In genomic region chr15:96055796-96056473, GRCm38 (mm10) we compare ENCODE assay signal across 29 mouse cellular contexts.
DNase-seq lines count a peak whose midpoint lies in the region; ATAC-seq and TF ChIP-seq lines count a peak whose summit lies in the region.
"Had no signal": no experiment of that assay in that cellular context is flagged by ENCODE, and none has a peak within 500 bp of the region (broad histone marks: within the 10 kb centered on the region; RNA-seq: fewer than 3 reads in every experiment).

No protein-coding gene starts in this region.

- H3K36me3 ChIP-seq in hindbrain, embryonic 12.5 days = no peaks in the 10 kb centered on the region
- H3K36me3 ChIP-seq in hindbrain, embryonic 11.5 days (ENCODE audit: control insufficient read depth, insufficient read depth, low read length) = no peaks in the 10 kb centered on the region
- H3K36me3 ChIP-seq in kidney, postnatal 0 days (ENCODE audit: insufficient read depth, low read length) = no peaks in the 10 kb centered on the region
- H3K36me3 ChIP-seq in hindbrain, embryonic 15.5 days = no peaks in the 10 kb centered on the region
- H3K36me3 ChIP-seq: embryonic facial prominence, embryonic 10.5 days; embryonic facial prominence, embryonic 15.5 days; forebrain, embryonic 12.5 days; stomach, embryonic 15.5 days had no signal

- no peak for ATAC-seq in hindbrain, embryonic 12.5 days (ENCODE audit: low FRiP score)
- ATAC-seq in hindbrain, embryonic 11.5 days (ENCODE audit: low FRiP score) = no peak
- no peak for ATAC-seq in kidney, postnatal 0 days (replicated peaks; ENCODE audit: low FRiP score, low read depth)
- no peak for ATAC-seq in hindbrain, embryonic 15.5 days (ENCODE audit: low FRiP score, low read depth)
- ATAC-seq: CD4-positive, CD25-positive, alpha-beta regulatory T cell, adult 4 months had no signal

- no peak overlapping the region for H3K27ac ChIP-seq in hindbrain, embryonic 12.5 days
- no peak overlapping the region for H3K27ac ChIP-seq in hindbrain, embryonic 11.5 days (ENCODE audit: low read depth, low read length)
- H3K27ac ChIP-seq in kidney, postnatal 0 days = peak overlapping the region; percentile 26
- H3K27ac ChIP-seq in hindbrain, embryonic 15.5 days (replicated peaks) = no peak overlapping the region
- H3K27ac ChIP-seq: embryonic facial prominence, embryonic 10.5 days; embryonic facial prominence, embryonic 15.5 days; forebrain, embryonic 12.5 days; liver, embryonic 14.5 days; macrophage; stomach, embryonic 15.5 days had no signal

- H3K4me2 ChIP-seq in hindbrain, embryonic 12.5 days (replicated peaks) = 0 out of 2 replicates have a peak overlapping the region, but pooled peaks have one; percentile 0
- no peak overlapping the region for H3K4me2 ChIP-seq in hindbrain, embryonic 11.5 days (replicated peaks; ENCODE audit: low read depth, low read length)
- peak overlapping the region; percentile 41 for H3K4me2 ChIP-seq in kidney, postnatal 0 days (ENCODE audit: low read length)
- peak overlapping the region; percentile 36 for H3K4me2 ChIP-seq in hindbrain, embryonic 15.5 days
- H3K4me2 ChIP-seq: embryonic facial prominence, embryonic 15.5 days; forebrain, embryonic 12.5 days; heart, embryonic 11.5 days; stomach, embryonic 15.5 days had no signal

- intact Hi-C loops in gastrocnemius, postnatal 14 days (cut with DNase I; ENCODE audit: low total_unique reads) = no loop called here

- H3K4me3 ChIP-seq in hindbrain, embryonic 12.5 days = no peak overlapping the region
- no peak overlapping the region for H3K4me3 ChIP-seq in hindbrain, embryonic 11.5 days (ENCODE audit: low read depth, low read length)
- no peak overlapping the region for H3K4me3 ChIP-seq in kidney, postnatal 0 days (replicated peaks; ENCODE audit: low read depth, low read length)
- H3K4me3 ChIP-seq in hindbrain, embryonic 15.5 days = no peak overlapping the region
- H3K4me3 ChIP-seq: embryonic facial prominence, embryonic 10.5 days; embryonic facial prominence, embryonic 15.5 days; forebrain, embryonic 12.5 days; stomach, embryonic 15.5 days had no signal

- H3K27me3 ChIP-seq in hindbrain, embryonic 12.5 days = no peaks in the 10 kb centered on the region
- H3K27me3 ChIP-seq in hindbrain, embryonic 11.5 days (ENCODE audit: control insufficient read depth, insufficient read depth, low read length) = no peaks in the 10 kb centered on the region
- no peaks in the 10 kb centered on the region for H3K27me3 ChIP-seq in kidney, postnatal 0 days (ENCODE audit: insufficient read depth, low read length)
- H3K27me3 ChIP-seq in hindbrain, embryonic 15.5 days = no peaks in the 10 kb centered on the region
- H3K27me3 ChIP-seq: embryonic facial prominence, embryonic 15.5 days; forebrain, embryonic 12.5 days; stomach, embryonic 15.5 days had no signal

- H3K4me1 ChIP-seq in hindbrain, embryonic 12.5 days = no peaks in the 10 kb centered on the region
- H3K4me1 ChIP-seq in hindbrain, embryonic 11.5 days (replicated peaks; ENCODE audit: control insufficient read depth, insufficient read depth, low read length) = no peaks in the 10 kb centered on the region
- H3K4me1 ChIP-seq in kidney, postnatal 0 days (replicated peaks; ENCODE audit: insufficient read depth, low read length) = 0 out of 2 replicates have a peak, but pooled peaks cover 4% of the 10 kb centered on the region
- H3K4me1 ChIP-seq in hindbrain, embryonic 15.5 days (replicated peaks) = peaks cover 7% of the 10 kb centered on the region; the same call in 1 of the 2 replicates
- H3K4me1 ChIP-seq: embryonic facial prominence, embryonic 10.5 days; embryonic facial prominence, embryonic 15.5 days; forebrain, embryonic 12.5 days; stomach, embryonic 15.5 days had no signal

- DNase-seq in hindbrain, embryonic 11.5 days (ENCODE audit: low spot score) = no peak
- DNase-seq in kidney, postnatal 0 days (ENCODE audit: low spot score) = peak; percentile 73
- DNase-seq in kidney, adult 11 months = no peak
- peak; percentile 12 for DNase-seq in Muller cell, postnatal 12 days (ENCODE audit: inconsistent ontology term)
- no peak for DNase-seq in gastrocnemius, postnatal 14 days
- no peak for DNase-seq in cerebellum, postnatal 25 days
- DNase-seq: adrenal gland, postnatal 25 days; cerebellum, adult 2 months; cerebellum, postnatal 14 days; gastrocnemius, postnatal 25 days; heart, adult 18-20 months; heart, postnatal 4 days; kidney, adult 2 months; liver; lung, adult 2 months; lung, postnatal 10 days; midbrain, embryonic 14.5 days; right cerebral cortex, postnatal 25 days; thymus, postnatal 14 days had no signal

- TF ChIP-seq CTCF in kidney, postnatal 0 days (IDR thresholded peaks at IDR 0.05; ENCODE audit: low read depth) = no peak

- H3K9me3 ChIP-seq in hindbrain, embryonic 12.5 days (replicated peaks) = 0 out of 2 replicates have a peak, but pooled peaks cover 3% of the 10 kb centered on the region
- H3K9me3 ChIP-seq in hindbrain, embryonic 11.5 days (ENCODE audit: control insufficient read depth, low read length) = no peaks in the 10 kb centered on the region
- H3K9me3 ChIP-seq in kidney, postnatal 0 days (replicated peaks; ENCODE audit: low read length) = no peaks in the 10 kb centered on the region
- no peaks in the 10 kb centered on the region for H3K9me3 ChIP-seq in hindbrain, embryonic 15.5 days
- H3K9me3 ChIP-seq: embryonic facial prominence, embryonic 10.5 days; embryonic facial prominence, embryonic 15.5 days; forebrain, embryonic 12.5 days; stomach, embryonic 15.5 days had no signal

- H3K9ac ChIP-seq in hindbrain, embryonic 12.5 days = no peak overlapping the region
- H3K9ac ChIP-seq in hindbrain, embryonic 11.5 days (ENCODE audit: low read depth, low read length) = no peak overlapping the region
- no peak overlapping the region for H3K9ac ChIP-seq in kidney, postnatal 0 days (ENCODE audit: low read depth, low read length)
- no peak overlapping the region for H3K9ac ChIP-seq in hindbrain, embryonic 15.5 days
- H3K9ac ChIP-seq: embryonic facial prominence, embryonic 15.5 days; forebrain, embryonic 12.5 days; liver, embryonic 14.5 days; stomach, embryonic 15.5 days had no signal

- 69% methylated on average over 16 of the region's 16 CpGs for WGBS in hindbrain, embryonic 12.5 days
- 75% methylated on average over 16 of the region's 16 CpGs for WGBS in hindbrain, embryonic 11.5 days
- WGBS in kidney, postnatal 0 days = 25% methylated on average over 16 of the region's 16 CpGs
- 50% methylated on average over 16 of the region's 16 CpGs for WGBS in hindbrain, embryonic 15.5 days

Comparison
In these comparisons a context has a peak if more than half of its experiments do, and no peak if none do; other contexts are left out.
1. DNase-seq: peak in kidney, postnatal 0 days (single experiment) and Muller cell, postnatal 12 days (single experiment); none in hindbrain, embryonic 11.5 days (single experiment), kidney, adult 11 months (single experiment), gastrocnemius, postnatal 14 days (single experiment) and cerebellum, postnatal 25 days (0 of 2).